12 mouse cellular contexts compared by ENCODE assay signal in the genomic region with DNA sequence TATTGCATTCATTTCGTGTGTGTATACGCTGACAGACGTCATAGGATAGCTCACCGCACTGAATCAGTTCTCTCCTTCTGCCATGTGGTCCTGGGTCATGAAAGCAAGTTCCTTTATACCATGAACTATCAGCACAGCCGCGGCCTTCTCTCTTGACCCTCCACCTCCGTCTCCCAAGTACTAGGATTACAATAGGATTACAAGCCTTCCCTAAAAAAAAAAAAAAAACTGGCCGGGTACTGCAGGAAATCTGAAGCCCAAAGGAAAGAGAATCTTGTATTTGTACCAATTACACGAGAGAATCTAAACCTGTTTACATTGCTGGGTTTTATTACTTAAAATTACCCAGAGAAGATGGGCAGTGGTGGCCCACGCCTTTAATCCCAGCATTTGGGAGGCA. TPM values are rescaled to one million over a fixed set of nuclear protein-coding genes. Genes with fewer than 3 reads are reported as not detected.
DNase-seq lines count a peak whose midpoint lies in the region; ATAC-seq and TF ChIP-seq lines count a peak whose summit lies in the region.
"Had no signal": no experiment of that assay in that cellular context is flagged by ENCODE, and none has a peak within 500 bp of the region (broad histone marks: within the 10 kb centered on the region; RNA-seq: fewer than 3 reads in every experiment).

No protein-coding gene starts in this region.

- H3K9ac ChIP-seq in forebrain, embryonic 14.5 days (ENCODE audit: low read length): no peak overlapping the region
- H3K9ac ChIP-seq in forebrain, embryonic 13.5 days: no peak overlapping the region
- H3K9ac ChIP-seq in kidney, embryonic 15.5 days: no peak overlapping the region
- H3K9ac ChIP-seq in liver, embryonic 11.5 days (ENCODE audit: low read depth, low read length): no peak overlapping the region
- no peak overlapping the region for H3K9ac ChIP-seq in lung, postnatal 0 days (replicated peaks; ENCODE audit: low read depth)

- H3K27me3 ChIP-seq in forebrain, embryonic 14.5 days (replicated peaks; ENCODE audit: control insufficient read depth, insufficient read depth, low read length): no peaks in the 10 kb centered on the region
- 0 out of 2 replicates have a peak, but pooled peaks cover 4% of the 10 kb centered on the region for H3K27me3 ChIP-seq in forebrain, embryonic 13.5 days
- H3K27me3 ChIP-seq in kidney, embryonic 15.5 days: no peaks in the 10 kb centered on the region
- H3K27me3 ChIP-seq in liver, embryonic 11.5 days (replicated peaks; ENCODE audit: control insufficient read depth, insufficient read depth, low read length): no peaks in the 10 kb centered on the region
- no peaks in the 10 kb centered on the region for H3K27me3 ChIP-seq in lung, postnatal 0 days (replicated peaks; ENCODE audit: insufficient read depth, low read length)
- H3K27me3 ChIP-seq: embryonic facial prominence, embryonic 12.5 days had no signal

- H3K27ac ChIP-seq in forebrain, embryonic 14.5 days (ENCODE audit: low read depth, low read length): no peak overlapping the region
- no peak overlapping the region for H3K27ac ChIP-seq in forebrain, embryonic 13.5 days
- peak overlapping the region; percentile 85 for H3K27ac ChIP-seq in kidney, embryonic 15.5 days
- no peak overlapping the region for H3K27ac ChIP-seq in liver, embryonic 11.5 days (ENCODE audit: low read depth, low read length)
- H3K27ac ChIP-seq in lung, postnatal 0 days (ENCODE audit: low read length): no peak overlapping the region

- WGBS in forebrain, embryonic 14.5 days: 49% methylated on average over 10 of the region's 10 CpGs
- 40% methylated on average over 10 of the region's 10 CpGs for WGBS in forebrain, embryonic 13.5 days
- 30% methylated on average over 10 of the region's 10 CpGs for whole genome bisulfite sequencing in kidney, embryonic 15.5 days
- 64% methylated on average over 10 of the region's 10 CpGs for WGBS in liver, embryonic 11.5 days
- 50% methylated on average over 10 of the region's 10 CpGs for WGBS in lung, postnatal 0 days

- no peaks in the 10 kb centered on the region for H3K36me3 ChIP-seq in forebrain, embryonic 14.5 days (ENCODE audit: control insufficient read depth, insufficient read depth, low read length)
- peaks cover 3% of the 10 kb centered on the region; the same call in 1 of the 2 replicates for H3K36me3 ChIP-seq in forebrain, embryonic 13.5 days (ENCODE audit: poor library complexity, severe bottlenecking)
- peaks cover 6% of the 10 kb centered on the region; the same call in 1 of the 2 replicates for H3K36me3 ChIP-seq in kidney, embryonic 15.5 days
- peaks cover 2% of the 10 kb centered on the region; the same call in 1 of the 2 replicates for H3K36me3 ChIP-seq in liver, embryonic 11.5 days (ENCODE audit: control insufficient read depth, insufficient read depth, low read length)
- H3K36me3 ChIP-seq in lung, postnatal 0 days (ENCODE audit: insufficient read depth, low read length): no peaks in the 10 kb centered on the region
- H3K36me3 ChIP-seq: embryonic facial prominence, embryonic 12.5 days had no signal

- ATAC-seq in forebrain, embryonic 14.5 days: no peak
- ATAC-seq in forebrain, embryonic 13.5 days: no peak
- no peak for ATAC-seq in kidney, embryonic 15.5 days (replicated peaks; ENCODE audit: low FRiP score)
- no peak for ATAC-seq in liver, embryonic 11.5 days (replicated peaks; ENCODE audit: low FRiP score)
- no peak for ATAC-seq in inflammation-experienced regulatory T-cells, adult 6 months
- no peak for ATAC-seq in lung, postnatal 0 days

- H3K4me2 ChIP-seq in forebrain, embryonic 14.5 days (ENCODE audit: low read length): peak overlapping the region; percentile 73; the same call in 1 of the 2 replicates
- no peak overlapping the region for H3K4me2 ChIP-seq in forebrain, embryonic 13.5 days
- H3K4me2 ChIP-seq in kidney, embryonic 15.5 days: peak overlapping the region; percentile 70
- peak overlapping the region; percentile 85; the same call in 1 of the 2 replicates for H3K4me2 ChIP-seq in liver, embryonic 11.5 days
- no peak overlapping the region for H3K4me2 ChIP-seq in lung, postnatal 0 days (replicated peaks; ENCODE audit: low read depth, low read length)

- H3K4me3 ChIP-seq in forebrain, embryonic 14.5 days (ENCODE audit: low read depth, low read length): no peak overlapping the region
- no peak overlapping the region for H3K4me3 ChIP-seq in forebrain, embryonic 13.5 days
- H3K4me3 ChIP-seq in kidney, embryonic 15.5 days (replicated peaks): no peak overlapping the region
- H3K4me3 ChIP-seq in liver, embryonic 11.5 days (ENCODE audit: low read depth, low read length): no peak overlapping the region
- no peak overlapping the region for H3K4me3 ChIP-seq in lung, postnatal 0 days (ENCODE audit: low read depth, low read length)

- TF ChIP-seq CTCF in lung, postnatal 0 days (IDR thresholded peaks at IDR 0.05): no peak

- no peak for TF ChIP-seq EP300 in lung, postnatal 0 days (IDR thresholded peaks at IDR 0.05)

- H3K4me1 ChIP-seq in forebrain, embryonic 14.5 days (ENCODE audit: control insufficient read depth, insufficient read depth, low read length): peaks cover 9% of the 10 kb centered on the region
- peaks cover 20% of the 10 kb centered on the region for H3K4me1 ChIP-seq in forebrain, embryonic 13.5 days
- peaks cover 47% of the 10 kb centered on the region for H3K4me1 ChIP-seq in kidney, embryonic 15.5 days
- H3K4me1 ChIP-seq in liver, embryonic 11.5 days (replicated peaks; ENCODE audit: control insufficient read depth, insufficient read depth, low read length): peaks cover 25% of the 10 kb centered on the region
- H3K4me1 ChIP-seq in lung, postnatal 0 days (ENCODE audit: insufficient read depth, low read depth, low read length): peaks cover 2% of the 10 kb centered on the region; the same call in 1 of the 2 replicates

- H3K9me3 ChIP-seq in forebrain, embryonic 14.5 days (replicated peaks; ENCODE audit: control insufficient read depth, low read length): no peaks in the 10 kb centered on the region
- no peaks in the 10 kb centered on the region for H3K9me3 ChIP-seq in forebrain, embryonic 13.5 days (replicated peaks)
- no peaks in the 10 kb centered on the region for H3K9me3 ChIP-seq in kidney, embryonic 15.5 days (replicated peaks)
- H3K9me3 ChIP-seq in liver, embryonic 11.5 days (ENCODE audit: control insufficient read depth, low read length): no peaks in the 10 kb centered on the region
- no peaks in the 10 kb centered on the region for H3K9me3 ChIP-seq in lung, postnatal 0 days (ENCODE audit: low read length)
- H3K9me3 ChIP-seq: embryonic facial prominence, embryonic 12.5 days had no signal

- no peak for DNase-seq in forebrain, embryonic 14.5 days (ENCODE audit: low spot score)
- no peak for DNase-seq in kidney, adult 9 months
- peak; percentile 37 for DNase-seq in embryo, embryonic 11 days
- no peak for DNase-seq in liver, embryonic 11.5 days (ENCODE audit: low spot score)
- DNase-seq in lung, postnatal 0 days (ENCODE audit: low spot score): no peak
- DNase-seq: adrenal gland, postnatal 10 days; kidney, postnatal 10 days; lung, postnatal 14 days had no signal

RNA-seq across cellular contexts. Expression of a gene that starts 1.3 kb away (rescaled TPM):
- 22.9 and 28.1 TPM in 2 replicates for polyA plus RNA-seq in forebrain, embryonic 14.5 days (2014; fragmentation: Nextera tagmentation; extraction: Ambion mirVana)
- polyA plus RNA-seq in forebrain, embryonic 13.5 days (2015; fragmentation: Nextera tagmentation; extraction: Ambion mirVana): 30.4 and 34.5 TPM in 2 replicates
- 40.5 and 40.6 TPM in 2 replicates for polyA plus RNA-seq in kidney, embryonic 15.5 days (2015; fragmentation: Nextera tagmentation; extraction: Ambion mirVana)
- 49.8 and 50.1 TPM in 2 replicates for polyA plus RNA-seq in liver, embryonic 11.5 days (2014; fragmentation: Nextera tagmentation; extraction: Ambion mirVana)
- polyA plus RNA-seq in inflammation-experienced regulatory T-cells, adult 6 months (2017; shearing (Covaris generic)): 10 to 100 TPM; 24.9 to 27.0 (median 25.0) TPM
- 10.6 and 11.6 TPM in 2 replicates for polyA plus RNA-seq in lung, postnatal 0 days (2015; fragmentation: Nextera tagmentation; extraction: Ambion mirVana)

RNA-seq across cellular contexts. Expression of a gene that starts 59.2 kb away (rescaled TPM):
- 11.0 and 11.3 TPM in 2 replicates for polyA plus RNA-seq in forebrain, embryonic 14.5 days (2014; fragmentation: Nextera tagmentation; extraction: Ambion mirVana)
- 9.7 and 11.7 TPM in 2 replicates for polyA plus RNA-seq in forebrain, embryonic 13.5 days (2015; fragmentation: Nextera tagmentation; extraction: Ambion mirVana)
- 5.3 and 6.5 TPM in 2 replicates for polyA plus RNA-seq in kidney, embryonic 15.5 days (2015; fragmentation: Nextera tagmentation; extraction: Ambion mirVana)
- 4.7 and 4.9 TPM in 2 replicates for polyA plus RNA-seq in liver, embryonic 11.5 days (2014; fragmentation: Nextera tagmentation; extraction: Ambion mirVana)
- polyA plus RNA-seq in inflammation-experienced regulatory T-cells, adult 6 months (2017; shearing (Covaris generic)): under 1 TPM in 1 of 3 experiments, not detected in 2; 0.08 TPM
- polyA plus RNA-seq in lung, postnatal 0 days (2015; fragmentation: Nextera tagmentation; extraction: Ambion mirVana): 0.47 and 1.0 TPM in 2 replicates

Comparison
In these comparisons a context has a peak if more than half of its experiments do, and no peak if none do; other contexts are left out.
1. H3K4me2 ChIP-seq: peak in forebrain, embryonic 14.5 days (single experiment), kidney, embryonic 15.5 days (single experiment) and liver, embryonic 11.5 days (single experiment); none in forebrain, embryonic 13.5 days (single experiment) and lung, postnatal 0 days (single experiment).